Mouse (Mus musculus) C2C12 (cell line): ENCODE measurements around the gene Mier1.

Source experiments
- CEBPB ChIP-seq: IDR thresholded peaks from one replicate; pipeline ENCODE4 v1.6.1; 2011; ENCODE audit warnings: low read depth, mild to moderate bottlenecking, control low read depth, moderate library complexity
- CTCF ChIP-seq: IDR thresholded peaks from one replicate; pipeline ENCODE4 v1.5.1; 2011; ENCODE audit not compliant: control insufficient read depth, insufficient read depth, insufficient read length
- FOSL1 ChIP-seq: IDR thresholded peaks from one replicate; pipeline ENCODE4 v1.8.0; 2011; ENCODE audit warnings: mild to moderate bottlenecking, low read length; ENCODE audit not compliant: poor library complexity, insufficient read depth, severe bottlenecking
- MAX ChIP-seq: IDR thresholded peaks from one replicate; pipeline ENCODE4 v1.6.1; 2011; ENCODE audit warnings: mild to moderate bottlenecking, control low read depth

DNA sequence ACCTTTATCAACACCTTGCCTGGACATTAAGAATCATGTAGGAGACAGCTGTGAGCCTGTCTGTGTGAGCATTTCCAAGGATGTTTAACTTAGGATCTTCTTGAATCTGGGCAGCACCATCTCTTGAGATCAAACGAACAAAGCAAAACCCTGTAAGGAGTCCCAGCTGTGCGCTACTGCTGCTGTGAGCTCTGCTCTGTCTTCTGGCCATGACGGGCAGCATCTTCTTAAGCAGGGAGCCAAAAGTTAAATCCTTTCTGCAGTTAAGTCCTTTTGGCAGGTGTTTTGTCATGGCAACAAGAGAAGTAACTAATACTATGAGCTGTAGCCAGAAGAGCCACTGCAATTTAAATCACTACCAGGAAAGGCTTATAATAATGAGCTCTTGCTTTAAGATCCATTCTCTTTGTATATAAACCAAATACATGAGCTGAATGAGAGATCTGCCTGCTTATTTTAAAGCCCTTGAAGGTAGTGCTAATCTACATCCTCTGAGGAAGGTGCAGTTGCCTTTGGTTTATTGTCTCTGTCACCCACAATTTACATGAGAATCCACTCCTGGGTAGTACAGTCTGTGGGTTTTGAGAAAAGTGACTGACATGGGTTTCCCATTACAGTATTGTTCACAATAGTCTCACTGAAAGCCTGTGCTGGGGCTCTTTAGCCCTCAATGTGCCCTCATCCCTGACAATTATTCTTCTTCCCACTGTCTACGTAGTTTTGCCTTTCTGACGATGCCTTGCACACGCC is 46.1 kb upstream of the Mier1 start:
- TF ChIP-seq CTCF (no peak), FOSL1 (no peak), MAX (no peak), CEBPB (no peak)
